Mouse (Mus musculus): ENCODE results near the gene Olfr1168.
"Not testable (repeated sequence)": the region's sequence is repeated elsewhere in the genome, so short reads cannot be mapped to it uniquely, and the experiment has no call there.

The Olfr1168 gene

DNA sequence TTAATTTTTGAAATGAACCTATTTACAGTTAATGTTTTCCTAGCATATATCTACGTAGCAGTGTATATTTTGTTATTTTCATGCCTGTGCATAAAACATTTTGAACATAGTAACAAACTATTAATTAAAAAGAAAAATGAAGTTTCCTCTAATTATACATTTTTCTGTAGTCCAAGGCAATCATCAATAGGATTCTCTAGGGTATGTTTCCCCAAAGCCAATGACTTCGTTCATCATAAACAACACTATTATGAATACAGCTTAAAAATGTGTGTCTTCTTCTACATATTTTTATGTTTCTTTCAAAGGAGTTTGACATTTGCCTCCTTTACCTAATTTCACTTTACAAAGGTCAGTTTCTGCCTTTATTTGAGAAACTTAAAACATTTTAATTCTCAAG is at the start of gene Olfr1168:
Gene Olfr1168, plus strand, starts transcription at position 301 of the 400 bp plus-strand sequence.
- no peak for DNase-seq (ENCODE audit: extremely low spot score, low spot score)

DNA sequence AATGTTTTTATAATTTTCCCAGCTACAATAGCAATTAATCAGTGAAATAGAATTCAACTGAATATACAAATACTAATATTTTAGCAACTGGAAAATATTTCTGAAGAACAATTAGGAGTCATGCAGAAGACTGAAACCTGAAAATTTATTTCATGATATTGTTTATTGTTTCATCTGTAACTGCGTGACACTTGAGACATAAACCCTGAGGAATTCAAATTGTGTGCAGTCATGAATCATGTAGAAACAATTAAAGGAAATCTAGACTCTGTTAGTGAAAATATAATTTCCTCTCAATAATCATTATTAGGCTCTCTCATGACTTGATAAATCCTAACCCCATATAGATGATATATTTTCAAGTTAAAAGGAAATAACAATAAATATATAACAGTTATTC is 26.6 kb upstream of the Olfr1168 start, which contains the start of gene Olfr1167:
Gene Olfr1167, minus strand, starts transcription at position 101 of the 400 bp plus-strand sequence.
- not testable (repeated sequence) for DNase-seq (ENCODE audit: extremely low spot score, low spot score)

DNA sequence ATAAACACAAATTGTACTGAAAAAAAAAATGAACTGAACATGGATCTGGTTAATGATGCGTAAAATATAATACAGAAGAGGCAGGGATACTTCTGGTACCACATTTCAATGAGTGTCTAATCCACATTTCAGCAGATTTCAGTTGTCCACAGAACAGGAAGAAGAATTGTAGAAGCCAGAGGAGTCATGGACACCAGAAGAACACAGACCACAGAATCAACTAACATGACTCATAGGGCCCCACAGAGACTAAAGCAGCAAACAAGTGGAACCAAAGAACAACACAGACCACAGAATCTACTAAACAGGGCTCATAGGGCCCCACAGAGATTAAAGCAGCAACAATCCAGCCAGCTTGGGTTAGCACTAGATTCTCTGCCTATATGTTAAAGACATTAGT is 39.1 kb downstream of the Olfr1168 start:
- DNase-seq (ENCODE audit: extremely low spot score, low spot score) = no peak

DNA sequence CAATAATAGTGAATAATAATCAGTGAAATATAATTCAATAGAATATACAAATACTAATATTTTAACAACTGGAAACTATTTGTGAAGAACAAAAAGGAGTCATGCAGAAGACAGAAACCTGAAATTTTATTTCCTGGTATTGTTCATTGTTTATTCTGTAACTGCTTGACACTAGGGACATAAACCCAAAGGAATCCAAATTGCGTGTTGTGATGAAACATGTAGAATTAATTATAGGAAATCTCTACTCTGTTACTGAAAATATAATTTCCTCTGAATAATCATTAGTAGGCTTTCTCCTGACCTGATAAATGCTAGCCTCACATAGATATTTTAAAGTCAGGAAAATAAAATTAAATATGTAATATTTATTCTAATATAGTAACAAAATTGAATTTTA is 46.6 kb downstream of the Olfr1168 start, which contains the start of gene Olfr1170:
Gene Olfr1170, minus strand, starts transcription at position 101 of the 400 bp plus-strand sequence.
- no peak for DNase-seq (ENCODE audit: extremely low spot score, low spot score)
